Mouse (Mus musculus) cerebral cortex, adult 2 months (tissue): ENCODE data around the gene Mamdc2.

Experiments
- WGBS: fragments of 180-500 bp; shearing (Covaris S2); methylation state at CpG from one replicate; pipeline ENCODE4 v1.1.7; 2018; 5-methylcytosine and 5-hydroxymethylcytosine counted together

The Mamdc2 gene

GRCm38 (mm10) chr19:23354738-23355137, 93.5 kb downstream of the Mamdc2 start:
- WGBS, result 84% methylated on average over 6 of the region's 6 CpGs

- WGBS, result 81% methylated on average over 9 of the region's 9 CpGs
These were observed 94.3 kb downstream of the Mamdc2 start for GRCm38 (mm10) chr19:23353881-23354401.

- WGBS, result 74% methylated on average over 8 of the region's 8 CpGs
These were observed 95.1 kb downstream of the Mamdc2 start for GRCm38 (mm10) chr19:23353161-23353560.

DNA sequence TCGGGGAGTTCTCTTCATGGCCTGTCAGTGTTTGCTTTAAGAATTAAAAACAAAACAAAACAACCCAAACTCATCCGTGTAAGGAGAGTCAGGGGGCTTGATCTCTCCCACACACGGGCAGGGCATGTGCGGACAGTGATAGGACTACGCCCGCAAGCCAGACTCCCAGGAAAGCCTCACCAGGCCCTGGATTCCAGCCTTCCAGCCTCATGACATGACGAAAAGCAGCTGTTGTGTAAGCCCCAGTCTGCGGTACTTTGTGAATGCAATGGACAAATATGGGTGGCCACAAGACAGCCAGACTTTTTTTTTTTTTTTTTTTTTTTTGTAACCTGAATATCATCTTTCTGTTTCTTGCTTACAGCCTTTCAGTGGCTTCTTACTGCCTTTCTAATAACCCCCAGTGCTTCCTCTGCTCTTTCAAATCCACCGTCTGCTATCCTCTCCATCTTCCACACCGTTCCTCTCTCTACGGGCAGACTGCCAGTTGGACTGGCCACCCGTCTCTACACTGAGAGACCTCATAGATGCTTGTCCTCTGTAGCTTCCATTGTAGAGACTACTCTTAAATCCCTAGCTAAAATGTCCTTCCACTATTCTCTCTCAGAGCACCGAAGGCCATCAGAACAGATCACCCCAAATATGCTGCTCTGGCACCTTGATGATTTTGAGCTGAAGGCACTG, 96.3 kb downstream of the Mamdc2 start:
- WGBS, result 87% methylated on average over 13 of the region's 13 CpGs

DNA sequence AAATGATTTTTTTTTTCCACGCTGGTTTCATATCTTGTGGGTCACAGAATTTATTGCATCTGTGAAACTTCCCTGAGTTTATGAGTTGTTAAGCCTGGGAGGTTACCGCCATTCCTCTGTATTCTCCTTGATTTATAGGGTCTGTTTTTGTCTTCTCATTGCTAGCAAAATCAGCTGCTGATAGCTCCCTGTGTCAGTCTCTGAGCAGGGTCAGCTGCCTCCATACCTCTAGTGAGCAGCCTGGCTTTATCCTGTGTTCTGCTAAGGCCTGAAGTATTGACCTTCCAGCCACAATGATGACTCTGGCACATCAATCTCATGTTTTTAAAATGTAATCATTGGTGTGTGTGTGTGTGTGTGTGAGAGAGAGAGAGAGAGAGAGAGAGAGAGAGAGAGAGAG, 98.3 kb downstream of the Mamdc2 start:
- 87% methylated on average over 2 of the region's 2 CpGs for WGBS

DNA sequence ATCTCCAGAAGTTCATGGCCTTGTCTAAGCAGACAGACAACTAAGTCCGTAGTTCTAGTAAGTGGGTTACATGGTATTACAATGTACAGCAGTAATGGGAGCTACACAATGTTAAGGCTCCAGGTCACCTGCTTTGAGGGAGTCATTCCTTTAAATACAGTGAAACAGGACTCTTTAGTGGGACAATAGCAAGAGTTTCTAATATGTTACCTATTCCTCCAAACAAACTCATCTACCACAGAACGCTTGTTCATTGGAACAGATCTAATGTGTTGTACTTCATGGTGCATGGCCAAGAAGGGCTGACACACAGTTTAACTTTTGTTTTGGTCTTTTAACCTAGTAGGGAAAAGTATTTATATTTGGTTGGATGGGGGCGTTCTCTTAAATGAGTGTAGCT, 105.5 kb downstream of the Mamdc2 start:
- 91% methylated on average over 3 of the region's 3 CpGs for WGBS

DNA sequence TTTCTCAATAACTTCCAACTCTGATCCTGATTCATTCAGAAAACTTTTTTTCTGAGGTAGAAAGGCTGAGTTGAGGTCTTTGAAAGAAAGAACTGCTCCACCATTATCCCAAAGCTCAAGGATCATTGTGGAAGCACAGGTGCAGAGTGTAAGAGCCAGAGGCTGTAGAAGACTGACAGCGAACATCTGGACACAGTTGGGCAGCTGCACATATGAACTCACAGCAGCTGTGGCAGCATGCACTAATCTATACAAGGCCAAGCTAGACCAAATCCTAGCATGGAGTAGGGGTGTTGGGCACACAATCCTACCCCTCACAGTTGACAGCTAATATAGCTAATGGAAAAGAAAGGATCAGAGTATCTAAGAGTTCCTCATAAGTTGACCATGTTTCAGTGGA, 115.4 kb downstream of the Mamdc2 start:
- WGBS, result 98% methylated on average over 1 of the region's 1 CpGs

GRCm38 (mm10) chr19:23330842-23331241, 117.4 kb downstream of the Mamdc2 start:
- 38% methylated on average over 6 of the region's 6 CpGs for WGBS

GRCm38 (mm10) chr19:23329346-23329745, 118.9 kb downstream of the Mamdc2 start:
- WGBS, result 63% methylated on average over 2 of the region's 2 CpGs

DNA sequence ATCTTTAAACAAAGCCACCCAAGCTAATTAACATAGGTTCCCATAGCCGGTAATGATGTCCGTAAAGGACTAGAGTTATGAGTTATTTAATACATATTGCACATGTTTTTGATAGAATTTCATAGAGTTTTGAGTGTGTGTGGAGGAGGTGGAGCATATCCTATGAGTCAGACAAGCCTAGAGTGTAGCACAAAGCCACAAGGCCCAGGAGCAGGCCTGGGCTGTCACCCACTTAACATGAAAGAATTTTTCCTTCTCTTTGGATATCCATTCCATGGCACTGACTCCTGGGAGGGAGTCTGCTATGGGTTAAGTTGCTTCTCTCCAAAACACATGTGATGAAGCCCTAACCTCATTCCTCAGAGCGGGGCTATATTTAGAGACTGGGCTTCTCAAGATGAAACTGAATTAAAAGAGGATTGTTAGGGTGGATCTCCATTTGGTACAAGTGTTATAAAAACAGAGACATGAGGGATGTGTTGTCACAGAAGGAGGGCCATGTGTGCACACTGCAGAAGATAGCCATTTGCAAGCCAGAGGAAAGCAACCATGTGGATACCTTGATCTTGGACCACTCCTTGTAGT, 121.1 kb downstream of the Mamdc2 start:
- 63% methylated on average over 3 of the region's 3 CpGs for WGBS

GRCm38 (mm10) chr19:23323107-23323506, 125.1 kb downstream of the Mamdc2 start:
- WGBS, result 70% methylated on average over 3 of the region's 3 CpGs

DNA sequence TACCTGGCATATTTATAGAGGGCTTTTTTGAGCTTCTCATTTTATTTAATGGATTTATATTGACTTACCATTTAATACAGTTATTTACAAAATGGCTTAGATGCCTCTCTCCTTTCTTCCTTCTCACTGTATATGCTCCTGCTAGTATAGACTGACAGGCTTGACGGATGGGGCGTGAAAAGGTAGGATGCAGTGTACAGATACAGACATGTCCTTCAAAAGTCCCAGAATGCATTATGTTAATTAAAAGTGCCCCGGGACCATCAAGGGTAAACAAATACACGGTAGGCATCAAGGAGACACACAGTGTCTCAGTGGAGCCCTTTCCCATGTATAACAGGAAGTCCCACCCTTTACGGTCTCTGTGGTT, 130.3 kb downstream of the Mamdc2 start:
- WGBS, result 83% methylated on average over 5 of the region's 5 CpGs

- WGBS, result 65% methylated on average over 5 of the region's 5 CpGs
These were observed 130.8 kb downstream of the Mamdc2 start for GRCm38 (mm10) chr19:23317295-23317988.

DNA sequence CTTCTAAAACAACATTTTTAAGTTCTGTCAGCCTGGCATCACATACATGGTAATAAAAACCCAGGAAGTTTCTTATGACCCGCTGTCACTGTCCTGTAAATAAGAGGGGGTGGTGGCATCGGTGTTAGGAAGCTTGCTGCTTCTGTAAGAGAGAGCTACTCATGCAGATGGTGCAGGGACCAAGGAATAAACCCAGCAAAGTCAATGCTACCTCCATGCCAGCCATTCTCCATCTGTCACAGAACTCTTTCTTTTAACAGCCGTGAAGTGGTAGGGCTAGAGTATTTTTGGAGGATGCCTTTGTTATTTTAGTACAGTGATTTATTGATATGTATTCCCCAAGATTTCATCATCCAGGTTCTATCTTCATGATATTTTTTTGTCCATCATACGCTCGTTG, 131.4 kb downstream of the Mamdc2 start:
- WGBS, result 61% methylated on average over 5 of the region's 5 CpGs

- WGBS, result 94% methylated on average over 2 of the region's 2 CpGs
These were observed 138.3 kb downstream of the Mamdc2 start for GRCm38 (mm10) chr19:23309979-23310378.

DNA sequence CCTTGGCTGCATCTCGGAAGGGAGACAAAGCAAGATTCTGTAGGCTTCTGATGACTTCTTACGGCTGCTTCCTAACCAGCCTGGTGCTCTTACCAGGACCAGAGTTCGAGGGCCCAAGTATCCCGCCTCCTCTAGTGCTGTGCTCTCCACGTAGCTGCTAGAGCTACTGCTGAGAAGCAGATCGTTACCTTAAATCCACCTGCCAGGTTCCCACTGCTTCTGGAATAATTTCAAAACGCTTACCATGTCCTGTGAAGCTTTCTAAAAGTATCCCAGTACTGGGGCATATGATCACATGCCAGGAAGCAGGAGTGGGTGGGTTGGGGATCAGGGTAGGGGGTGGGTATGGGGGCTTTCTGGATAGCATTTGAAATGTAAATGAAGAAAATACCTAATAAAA, 141.6 kb downstream of the Mamdc2 start:
- WGBS, result 77% methylated on average over 7 of the region's 7 CpGs

GRCm38 (mm10) chr19:23299987-23300386, 148.3 kb downstream of the Mamdc2 start:
- 49% methylated on average over 3 of the region's 3 CpGs for WGBS

GRCm38 (mm10) chr19:23298917-23299316, 149.3 kb downstream of the Mamdc2 start:
- 53% methylated on average over 1 of the region's 1 CpGs for WGBS

DNA sequence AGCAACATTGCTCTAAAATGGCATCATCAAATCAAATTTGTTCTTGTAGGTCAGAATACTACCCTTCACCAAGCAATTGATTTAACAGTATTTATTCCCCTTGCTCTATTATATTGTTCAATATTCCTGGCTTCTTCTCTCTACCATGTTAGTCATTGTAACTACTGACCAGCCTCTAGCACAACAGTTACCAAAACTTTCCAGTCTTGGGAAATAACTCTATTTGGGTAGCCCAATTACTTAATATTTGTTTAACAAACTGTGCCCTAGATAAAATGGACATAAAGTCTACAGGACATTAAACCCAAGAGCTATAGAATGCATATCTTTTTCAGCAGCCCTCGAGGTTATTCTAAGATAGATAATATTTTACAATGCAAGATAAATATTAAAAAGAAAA, 159.0 kb downstream of the Mamdc2 start:
- 70% methylated on average over 1 of the region's 1 CpGs for WGBS

DNA sequence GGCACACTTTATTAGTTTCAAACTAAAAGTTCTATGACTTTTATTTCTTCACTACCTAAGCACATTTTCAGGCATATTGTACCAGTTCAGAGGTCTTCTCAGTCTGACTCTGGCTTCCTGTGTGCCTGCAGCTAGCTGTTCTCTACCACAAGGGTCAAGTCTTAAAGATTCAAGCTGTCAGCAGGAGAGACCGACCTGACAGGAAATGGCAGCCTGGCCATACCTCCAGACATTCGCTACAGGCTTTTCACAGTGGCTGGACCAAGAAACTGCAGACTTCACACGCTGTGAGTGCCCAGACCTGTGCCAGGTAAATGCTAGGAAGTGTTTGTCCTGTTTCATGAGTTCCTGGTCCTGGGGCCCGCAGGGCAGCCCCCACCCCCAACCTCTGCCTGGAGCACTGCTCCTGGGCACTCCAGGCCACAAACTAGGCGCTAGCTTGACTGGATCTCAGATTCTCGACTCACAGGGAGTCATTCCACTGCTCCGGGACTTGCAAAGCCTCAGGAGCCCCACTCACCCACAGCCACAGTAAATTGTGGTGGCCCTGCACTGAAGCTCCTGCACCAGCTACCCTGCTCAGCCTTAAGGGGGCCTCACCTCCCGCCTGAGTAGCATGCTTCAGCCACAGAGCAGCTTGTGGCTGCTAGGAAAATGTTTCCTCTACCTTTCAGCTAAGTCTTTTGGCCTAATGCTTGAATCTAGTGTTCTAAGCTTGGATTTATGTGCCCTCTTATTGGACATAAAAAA, 166.2 kb downstream of the Mamdc2 start:
- WGBS, result 76% methylated on average over 8 of the region's 8 CpGs

GRCm38 (mm10) chr19:23274054-23274724, 174.1 kb downstream of the Mamdc2 start:
- WGBS, result 48% methylated on average over 4 of the region's 4 CpGs
